Mouse (Mus musculus) small intestine, adult 2 months (tissue): ENCODE data around the gene Dph3.

Source experiments
- CTCF ChIP-seq: fragments of 200-500 bp; IDR thresholded peaks from 2 replicates; pipeline ENCODE4 v1.5.1; 2012; ENCODE audit warnings: low read depth, mild to moderate bottlenecking, control low read depth, inconsistent platforms, low read length, moderate library complexity, mixed read lengths; ENCODE audit not compliant: insufficient replicate concordance, insufficient read length; ENCODE audit errors: extremely low read depth
- POLR2A ChIP-seq: fragments of 200-500 bp; IDR thresholded peaks from 2 replicates; pipeline ENCODE4 v1.6.1; 2012; ENCODE audit warnings: low read depth, mild to moderate bottlenecking, control low read depth, inconsistent platforms, low read length, moderate library complexity

- TF ChIP-seq POLR2A = no peak
- peak; percentile 64; the same call in 1 of the 2 replicates for TF ChIP-seq CTCF
Measured at GRCm38 (mm10) chr14:32121920-32122315, 36.4 kb upstream of the Dph3 start.
